Mouse (Mus musculus): ENCODE results near the gene Snx25.

DNA sequence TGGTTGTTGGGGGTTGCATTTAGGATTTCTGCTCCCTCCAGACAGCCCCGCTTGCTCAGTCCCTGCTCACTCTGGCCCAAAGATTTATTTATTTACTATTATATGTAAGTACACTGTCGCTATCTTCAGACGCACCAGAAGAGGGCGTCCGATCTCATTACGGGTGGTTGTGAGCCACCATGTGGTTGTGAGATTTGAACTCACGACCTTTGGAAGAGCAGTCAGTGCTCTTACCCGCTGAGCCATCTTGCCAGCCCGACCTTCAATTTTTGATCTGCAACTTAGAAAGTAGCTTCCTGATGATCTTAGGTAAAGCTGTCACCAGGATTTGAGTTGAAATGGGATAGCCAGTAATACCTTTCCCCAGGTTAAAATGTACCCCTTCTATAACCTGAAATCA, 2.2 kb downstream of the Snx25 start:
- TF ChIP-seq CTCF (IDR thresholded peaks at IDR 0.05; ENCODE audit: borderline replicate concordance, extremely low read depth, insufficient read depth, insufficient read length) (no peak), POLR2A (IDR thresholded peaks at IDR 0.05; ENCODE audit: borderline replicate concordance, extremely low read depth, insufficient read depth, insufficient read length, poor library complexity, severe bottlenecking) (no peak)

Measured in brain, embryonic 14.5 days (tissue).